Mouse (Mus musculus) liver (tissue): Measurements from ENCODE around the gene Gm38431.
"Not testable (repeated sequence)": the region's sequence is repeated elsewhere in the genome, so short reads cannot be mapped to it uniquely, and the experiment has no call there.

Experiments used
- DNase-seq: peaks from one replicate; pipeline ENCODE4 v3.0.0-alpha.2; 2020; ENCODE audit warnings: mixed read lengths

Gene Gm38431

DNA sequence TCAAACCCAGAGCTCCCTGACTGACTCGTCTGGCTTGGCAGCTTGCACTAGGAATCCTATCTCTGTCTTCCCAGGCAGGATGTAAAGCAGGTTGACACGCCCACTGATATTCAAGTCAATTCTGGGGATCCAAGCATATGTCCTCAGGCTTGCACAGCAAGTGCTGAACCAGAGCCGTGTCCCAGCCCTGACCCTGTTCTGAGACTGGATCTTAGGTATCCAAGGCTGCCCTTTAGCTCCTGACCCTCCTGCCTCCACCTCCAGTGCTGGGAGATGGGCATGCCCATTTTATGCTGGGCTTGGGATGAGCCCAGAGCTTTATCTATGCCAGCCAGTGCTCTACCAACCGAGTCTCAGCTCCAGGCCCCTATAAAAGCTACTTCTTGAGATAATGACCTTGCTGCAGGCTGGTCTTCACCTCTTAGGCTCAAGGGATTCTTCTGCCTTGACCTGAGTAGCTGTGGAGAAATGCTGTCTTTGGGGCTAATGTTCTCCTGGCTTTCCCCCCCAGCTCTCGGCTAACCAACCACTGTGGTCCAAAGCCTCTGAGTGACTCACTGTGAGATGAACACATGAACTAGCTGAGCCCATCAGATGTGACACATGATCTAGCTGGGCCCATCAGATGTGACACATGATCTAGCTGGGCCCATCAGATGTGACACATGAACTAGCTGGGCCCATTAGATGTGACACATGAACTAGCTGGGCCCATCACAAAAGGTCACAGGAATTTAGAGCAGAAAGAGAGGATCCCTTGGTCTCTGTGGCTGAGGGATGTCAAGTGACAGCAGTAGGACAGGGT is 14.2 kb upstream of the Gm38431 start:
- peak; percentile 56 for DNase-seq

DNA sequence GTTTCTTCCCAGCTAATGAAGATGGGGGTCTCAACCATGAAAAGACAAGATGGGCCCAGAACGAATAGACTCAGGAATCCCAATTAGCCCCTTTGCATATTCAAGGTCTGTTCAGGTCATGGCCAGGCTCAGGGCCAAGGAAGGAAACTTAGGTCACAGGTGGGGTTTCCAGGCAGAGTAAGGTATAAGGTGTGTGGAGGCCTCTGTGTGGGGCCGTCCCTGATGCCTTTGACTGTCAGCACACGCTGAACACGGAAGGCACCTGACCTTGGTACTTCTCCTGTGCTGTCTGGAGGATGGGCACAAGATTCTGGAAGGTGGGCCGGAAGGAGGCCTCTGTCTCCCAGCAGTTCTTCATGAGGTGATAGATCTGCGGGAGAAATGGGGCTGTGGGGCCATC is 13.0 kb upstream of the Gm38431 start:
- DNase-seq = no peak

GRCm38 (mm10) chr9:21102076-21102475 is 10.3 kb upstream of the Gm38431 start:
- DNase-seq = no peak

GRCm38 (mm10) chr9:21100447-21101161 is 8.8 kb upstream of the Gm38431 start:
- DNase-seq = no peak

DNA sequence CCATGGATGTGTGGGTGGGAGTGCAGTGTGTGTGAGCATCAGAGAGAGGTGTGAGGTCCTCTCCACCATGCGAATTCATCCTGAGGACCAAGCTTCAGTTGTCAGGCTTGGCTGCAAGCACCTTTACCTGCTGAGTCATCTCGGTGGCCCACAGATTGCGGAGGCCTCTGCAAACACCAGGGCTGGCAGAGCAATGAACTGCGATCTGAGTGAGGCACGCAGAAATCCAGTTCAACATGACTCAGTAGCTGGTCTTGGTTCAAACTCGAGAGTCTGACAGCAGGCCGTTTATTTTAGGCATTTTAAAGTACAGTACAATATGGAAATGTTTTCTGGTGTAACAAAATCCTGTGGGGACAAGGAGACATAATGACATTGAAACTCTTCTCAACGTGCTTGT is 6.0 kb upstream of the Gm38431 start:
- peak; percentile 50 for DNase-seq

- DNase-seq = no peak
These were observed 4.2 kb upstream of the Gm38431 start for GRCm38 (mm10) chr9:21095958-21096357.

- DNase-seq = no peak
These were observed 1.6 kb upstream of the Gm38431 start for GRCm38 (mm10) chr9:21093423-21093822.

- peak; percentile 41 for DNase-seq
These were observed 658 bp downstream of the Gm38431 start for GRCm38 (mm10) chr9:21090972-21091706.

DNA sequence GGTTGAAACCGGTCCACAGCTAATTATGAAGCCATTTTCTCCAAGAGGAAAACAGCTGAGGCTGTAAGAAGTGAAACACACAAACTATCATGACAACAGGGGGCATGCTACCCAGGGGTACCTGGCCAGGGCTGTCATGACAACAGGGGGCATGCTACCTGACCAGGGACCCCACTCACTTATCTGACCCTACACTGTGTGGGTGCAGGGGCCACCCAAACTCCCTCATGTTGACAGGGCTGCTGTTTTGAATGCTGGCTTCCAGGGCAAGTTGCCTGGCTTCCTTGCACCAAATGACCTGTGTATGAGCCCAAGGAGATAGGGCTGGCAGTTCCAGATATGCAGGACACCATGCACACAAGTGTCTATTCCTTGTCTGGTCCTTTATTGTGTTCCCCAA is 1.3 kb downstream of the Gm38431 start:
- no peak for DNase-seq

DNA sequence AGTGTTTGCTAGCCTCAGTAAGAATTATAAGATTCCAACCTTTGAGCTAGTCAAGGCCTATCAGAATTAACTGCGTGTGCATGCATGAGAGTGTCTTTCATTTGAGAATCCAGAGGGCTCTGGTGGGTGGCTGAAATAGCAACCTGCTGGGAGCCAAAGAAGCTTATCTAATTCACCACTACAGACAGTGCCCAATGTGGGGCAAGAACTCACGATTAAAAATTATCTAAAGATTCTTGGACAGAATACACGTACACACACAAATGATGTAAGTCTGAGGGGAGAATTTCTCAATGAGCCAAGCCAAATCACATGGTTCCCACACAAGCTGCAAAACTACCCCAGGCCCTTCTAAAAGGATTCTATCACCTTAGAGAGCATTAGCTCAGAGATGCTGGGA is 8.5 kb downstream of the Gm38431 start:
- no peak for DNase-seq

GRCm38 (mm10) chr9:21081127-21081526 is 10.7 kb downstream of the Gm38431 start:
- no peak for DNase-seq

DNA sequence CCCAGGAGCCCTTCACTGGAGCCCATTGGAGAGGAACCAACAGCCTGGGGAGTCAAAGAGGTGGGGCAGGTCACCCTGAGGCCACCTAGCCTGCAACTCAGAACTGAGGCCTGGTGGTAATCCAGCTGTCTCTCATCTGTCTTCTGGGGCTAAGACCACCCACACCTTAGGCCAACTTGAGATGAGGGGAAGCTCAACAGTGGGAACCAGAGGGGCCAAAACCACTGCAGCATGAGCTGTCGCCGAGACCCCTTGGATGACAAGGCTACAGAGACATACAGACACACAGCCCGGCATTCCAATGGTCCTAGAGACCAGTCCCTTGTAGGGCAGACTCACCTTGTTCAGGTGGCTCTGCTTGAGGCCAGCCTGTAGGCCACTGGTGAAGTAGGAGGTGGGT is 16.2 kb downstream of the Gm38431 start:
- DNase-seq = no peak

DNA sequence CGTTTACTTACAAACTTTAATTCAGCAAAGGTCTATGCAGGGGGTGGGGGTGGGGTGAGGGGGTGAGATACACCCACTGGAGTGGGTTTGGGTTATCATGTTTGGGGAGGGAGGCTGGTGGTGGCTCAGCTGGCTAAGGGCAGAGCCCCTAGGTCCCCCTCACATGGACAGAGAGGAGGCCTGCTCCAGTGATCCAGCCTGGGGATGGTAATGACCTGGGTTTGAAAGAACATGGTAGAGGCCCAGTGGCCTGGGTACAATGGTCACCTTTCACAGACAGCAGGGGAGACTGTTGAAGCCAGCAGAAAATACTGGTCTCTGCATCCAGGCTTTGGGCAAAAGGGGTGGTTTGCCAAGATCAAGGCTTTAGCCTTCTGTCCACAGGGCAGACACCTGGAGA is 17.6 kb downstream of the Gm38431 start:
- DNase-seq = no peak

GRCm38 (mm10) chr9:21073044-21073840 is 18.6 kb downstream of the Gm38431 start, which contains the start of the genes Gm49373 and Fdx1l:
Gene Gm49373, minus strand, starts transcription at chr9:21073096.
Gene Fdx1l, minus strand, starts transcription at chr9:21073614.
- peak; percentile 87 for DNase-seq

DNA sequence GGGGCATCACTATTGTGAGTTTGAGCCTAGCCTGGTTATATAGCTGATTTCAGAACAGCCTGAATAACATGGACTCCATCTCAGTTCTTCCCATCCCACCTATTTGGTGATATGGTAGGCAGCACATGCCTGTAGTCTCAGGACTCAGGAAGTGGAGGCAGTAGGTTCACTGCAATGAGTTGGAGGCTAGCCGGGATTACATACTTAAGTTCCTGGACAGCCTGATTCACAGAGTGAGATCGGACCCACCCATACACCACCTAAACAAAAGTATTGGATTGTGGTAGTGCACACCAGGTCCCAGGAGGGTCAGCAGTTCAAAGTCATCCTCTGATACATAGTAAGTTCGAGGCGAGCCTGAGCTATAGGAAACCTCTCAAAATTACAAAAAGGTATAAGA is 19.2 kb downstream of the Gm38431 start:
- DNase-seq = no peak

DNA sequence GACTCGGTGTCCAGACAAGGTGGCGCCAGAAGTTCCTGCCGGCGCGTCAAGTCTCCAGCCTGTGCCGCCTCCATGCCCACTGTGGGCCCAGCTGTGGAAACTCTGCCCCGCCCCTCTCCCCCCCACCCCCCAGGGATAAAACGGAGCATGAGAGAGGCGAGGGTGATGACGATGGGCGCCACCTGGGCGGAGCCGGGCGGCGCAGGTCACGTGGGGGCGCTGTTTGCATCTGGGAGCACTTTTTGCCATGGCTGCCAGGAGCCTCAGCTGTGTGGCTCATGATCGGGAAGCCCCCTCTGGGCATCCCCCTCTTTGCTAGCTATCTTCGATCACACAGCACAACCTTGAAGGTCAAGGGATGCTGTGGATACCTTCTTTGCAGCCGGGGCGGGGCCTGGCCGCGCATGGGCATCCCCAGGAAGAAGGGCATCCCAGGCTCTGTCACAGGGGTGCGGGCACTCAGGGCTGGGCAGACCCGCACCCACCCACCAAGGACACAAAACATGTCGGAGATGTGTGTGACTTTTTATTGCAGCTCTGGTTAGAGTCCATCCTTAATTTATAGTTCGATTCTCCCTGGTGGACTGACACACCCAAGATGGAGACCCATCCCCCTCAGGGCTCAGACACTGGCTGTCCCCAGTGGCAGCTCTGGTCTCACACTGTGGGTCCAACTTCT is 24.7 kb downstream of the Gm38431 start, which contains the start of gene Zglp1:
Zglp1 (minus strand) TSS at position 88 of the 679 bp plus-strand sequence.
- no peak for DNase-seq

GRCm38 (mm10) chr9:21062928-21063327 is 28.9 kb downstream of the Gm38431 start:
- DNase-seq = no peak

GRCm38 (mm10) chr9:21051578-21051977 is 40.2 kb downstream of the Gm38431 start:
- DNase-seq = no peak

DNA sequence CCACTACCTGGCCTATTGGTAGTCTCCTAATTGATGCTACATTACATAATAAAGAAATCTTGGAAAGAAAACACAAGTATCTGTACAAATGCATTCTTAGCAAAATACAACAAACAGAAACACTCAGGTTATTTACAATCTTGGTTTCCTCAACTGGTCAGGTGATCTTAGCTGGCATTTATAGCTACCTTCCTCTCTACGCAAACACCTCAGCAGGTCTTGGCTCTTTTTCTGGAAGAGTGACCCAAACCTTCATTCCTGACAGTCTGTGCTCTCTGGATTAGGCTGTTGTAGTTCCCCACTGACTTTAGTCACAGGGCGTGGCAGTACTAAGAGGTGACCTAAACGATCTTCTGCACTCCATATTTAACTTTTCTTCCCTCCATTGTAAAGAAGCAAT is 46.6 kb downstream of the Gm38431 start:
- no peak for DNase-seq

GRCm38 (mm10) chr9:21044785-21045184 is 47.0 kb downstream of the Gm38431 start:
- not testable (repeated sequence) for DNase-seq

- DNase-seq = no peak
These were observed 48.2 kb downstream of the Gm38431 start for GRCm38 (mm10) chr9:21043563-21043962.

DNA sequence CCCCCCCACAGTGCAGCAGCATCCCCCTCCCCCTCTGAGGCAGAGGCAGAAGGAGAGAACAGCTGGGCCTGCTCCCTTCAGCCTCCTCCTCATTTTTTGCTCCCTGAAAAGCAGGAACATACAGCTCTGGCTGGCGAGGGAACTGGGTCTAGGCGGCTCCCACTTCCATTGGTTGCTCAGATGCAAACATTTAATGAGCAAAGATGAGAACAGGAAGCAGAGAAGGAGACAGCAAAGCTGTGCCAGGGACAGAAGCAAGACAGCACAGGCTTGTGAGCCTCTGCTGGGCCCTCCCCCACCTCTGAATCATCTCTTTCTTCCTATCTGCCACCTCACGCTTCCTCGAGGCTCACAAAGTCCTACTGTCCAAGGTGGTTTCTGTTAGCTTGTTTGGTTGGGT is 50.5 kb downstream of the Gm38431 start:
- DNase-seq = no peak
